Comparison of ENCODE assay signal across 8 mouse cellular contexts in genomic region chr8:117474944-117475343, GRCm38 (mm10). TPM values are rescaled to one million over a fixed set of nuclear protein-coding genes. Genes with fewer than 3 reads are reported as not detected.
DNase-seq lines count a peak whose midpoint lies in the region; ATAC-seq and TF ChIP-seq lines count a peak whose summit lies in the region.

No protein-coding gene starts in this region.

- H3K9me3 ChIP-seq in forebrain, embryonic 12.5 days = no peaks in the 10 kb centered on the region

- H3K27me3 ChIP-seq in forebrain, embryonic 12.5 days = no peaks in the 10 kb centered on the region

- DNase-seq in ES-CJ7 (ENCODE audit: low read depth, low spot score) = peak; percentile 96
- DNase-seq in c-Kit-positive CD71-positive TER-119-negative erythroid progenitor cells, embryonic 14.5 days (ENCODE audit: low read depth) = peak; percentile 78
- DNase-seq in heart, postnatal 14 days = peak; percentile 92 to 96
- DNase-seq in layer of hippocampus, adult 18-20 months (ENCODE audit: low spot score in 2 of 2) = peak; percentile 83 to 93
- DNase-seq in lung, adult 2 months = peak; percentile 91
- DNase-seq in ovary, postnatal 10 days (ENCODE audit: low spot score) = peak; percentile 86
- peak; percentile 89 for DNase-seq in thymus, postnatal 0 days (ENCODE audit: low spot score)

- H3K9ac ChIP-seq in forebrain, embryonic 12.5 days = no peak overlapping the region

- intact Hi-C loops in heart, postnatal 14 days (cut with DNase I) = loop anchor here (1.0 to 10.0 kb wide), 3 partner anchors 92 to 530 kb away; partner anchors contain the start of gene Atmin

- no peaks in the 10 kb centered on the region for H3K36me3 ChIP-seq in forebrain, embryonic 12.5 days (replicated peaks)

- no peak overlapping the region for H3K4me2 ChIP-seq in forebrain, embryonic 12.5 days

- WGBS in forebrain, embryonic 12.5 days = 2% methylated on average over 5 of the region's 5 CpGs
- 2% methylated on average over 5 of the region's 5 CpGs for WGBS in lung, adult 2 months

- peak; percentile 45 for ATAC-seq in forebrain, embryonic 12.5 days (ENCODE audit: low FRiP score)

- TF ChIP-seq CTCF in lung, adult 2 months (IDR thresholded peaks at IDR 0.05; ENCODE audit: insufficient read depth, low read length) = peak; percentile 87

- no peak overlapping the region for H3K27ac ChIP-seq in forebrain, embryonic 12.5 days

- TF ChIP-seq POLR2A in lung, adult 2 months (IDR thresholded peaks at IDR 0.05; ENCODE audit: borderline replicate concordance, extremely low read depth, low read depth, low read length) = no peak

- H3K4me3 ChIP-seq in forebrain, embryonic 12.5 days (replicated peaks) = no peak overlapping the region
- H3K4me3 ChIP-seq in lung, adult 2 months (replicated peaks; ENCODE audit: extremely low read depth, low read depth, low read length) = no peak overlapping the region

- H3K4me1 ChIP-seq in forebrain, embryonic 12.5 days = peaks cover 11% of the 10 kb centered on the region
- peaks cover 3% of the 10 kb centered on the region; the same call in 1 of the 2 replicates for H3K4me1 ChIP-seq in lung, adult 2 months (ENCODE audit: control insufficient read depth, insufficient read depth, low read length)

RNA-seq across cellular contexts. Expression of gene Plcg2, which starts 23.1 kb away (rescaled TPM):
- polyA plus RNA-seq in forebrain, embryonic 12.5 days (2016; fragmentation: Nextera tagmentation; extraction: Ambion mirVana) = 1.1 and 1.6 TPM in 2 replicates
- 1 to 10 TPM; 6.7 to 9.2 TPM for total RNA-seq in heart, postnatal 14 days (2021)
- total RNA-seq in layer of hippocampus, adult 18-20 months (2021) = 1 to 10 TPM; 3.2 to 4.2 TPM
- polyA plus RNA-seq in lung, adult 2 months (2012; rRNA removed) = 9.6 and 11.5 TPM in 2 replicates
- polyA plus RNA-seq in thymus, postnatal 0 days (2015; fragmentation: Nextera tagmentation; extraction: Ambion mirVana) = 7.8 and 8.4 TPM in 2 replicates
